Comparison of ENCODE assay signal across 20 mouse cellular contexts in genomic region chr12:104425591-104425990, GRCm38 (mm10). TPM values are rescaled to one million over a fixed set of nuclear protein-coding genes. Genes with fewer than 3 reads are reported as not detected.
"Had no signal": no experiment of that assay in that cellular context is flagged by ENCODE, and none has a peak within 500 bp of the region (broad histone marks: within the 10 kb centered on the region; RNA-seq: fewer than 3 reads in every experiment).

No protein-coding gene starts in this region.

- DNase-seq: retina, postnatal 1 day; right cerebral cortex, adult 18-20 months; right cerebral cortex, postnatal 14 days; right cerebral cortex, postnatal 25 days; right cerebral cortex, postnatal 4 days; spleen, adult 18-20 months; thymus, adult 18-20 months; thymus, adult 2 months; thymus, postnatal 14 days; thymus, postnatal 25 days; thymus, postnatal 36 days; thymus, postnatal 4 days had no signal

- H3K36me3 ChIP-seq: neural tube, embryonic 12.5 days; neural tube, embryonic 13.5 days; stomach, embryonic 15.5 days had no signal

- H3K27ac ChIP-seq: neural tube, embryonic 12.5 days; neural tube, embryonic 13.5 days; stomach, embryonic 15.5 days; stomach, postnatal 0 days had no signal

- H3K4me1 ChIP-seq: neural tube, embryonic 12.5 days; neural tube, embryonic 13.5 days; stomach, embryonic 15.5 days had no signal

- H3K27me3 ChIP-seq: neural tube, embryonic 12.5 days; neural tube, embryonic 13.5 days; stomach, embryonic 15.5 days had no signal

- H3K4me2 ChIP-seq: neural tube, embryonic 12.5 days; neural tube, embryonic 13.5 days; stomach, embryonic 15.5 days had no signal

- H3K9ac ChIP-seq: neural tube, embryonic 12.5 days; neural tube, embryonic 13.5 days; stomach, embryonic 15.5 days had no signal

- H3K4me3 ChIP-seq: neural tube, embryonic 12.5 days; neural tube, embryonic 13.5 days; stomach, embryonic 15.5 days had no signal

- H3K9me3 ChIP-seq: neural tube, embryonic 12.5 days; neural tube, embryonic 13.5 days; stomach, embryonic 15.5 days had no signal

RNA-seq across cellular contexts. Expression of gene Serpina3n, which starts 19.1 kb away (rescaled TPM):
- total RNA-seq: neutrophil, adult 5-6 weeks had no signal
- polyA plus RNA-seq: stomach, embryonic 14.5 days; stomach, embryonic 15.5 days had no signal

RNA-seq across cellular contexts. Expression of gene Gsc, which starts 47.5 kb away (rescaled TPM):
- total RNA-seq: neutrophil, adult 5-6 weeks had no signal
- polyA plus RNA-seq: neural tube, embryonic 13.5 days; neural tube, embryonic 14.5 days; small intestine, adult 2 months had no signal
